In the genomic region with DNA sequence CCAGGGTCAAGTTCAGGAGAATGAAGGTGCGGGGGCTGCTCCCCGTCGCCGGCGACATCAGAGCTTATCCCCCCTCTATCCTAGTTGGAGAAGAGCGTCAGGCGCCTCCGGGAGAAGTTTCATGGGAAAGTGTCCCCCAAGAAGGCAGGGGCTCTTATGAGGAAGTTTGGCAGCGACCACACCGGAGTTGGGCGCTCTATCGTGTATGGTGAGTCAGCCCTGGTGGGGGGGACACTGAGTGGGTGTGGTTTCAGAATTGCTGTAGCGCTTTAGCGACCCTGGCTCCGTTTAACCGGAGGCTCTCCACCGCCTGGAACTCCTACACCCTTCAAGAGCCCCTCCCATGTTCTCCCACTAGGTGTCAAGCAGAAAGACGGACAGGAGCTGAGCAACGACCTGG, we compare ENCODE assay signal across 8 mouse cellular contexts. TPM values are rescaled to one million over a fixed set of nuclear protein-coding genes. Genes with fewer than 3 reads are reported as not detected.
A peak's percentile ranks its signal among the peaks of the same experiment; 100 is the strongest.
DNase-seq lines count a peak whose midpoint lies in the region; ATAC-seq lines count a peak whose summit lies in the region.

No protein-coding gene starts in this region.

- no peak overlapping the region; the same call in 1 of the 2 replicates for H3K9ac ChIP-seq in hindbrain, embryonic 16.5 days (ENCODE audit: low read depth, low read length)

- no peak overlapping the region for H3K27ac ChIP-seq in hindbrain, embryonic 16.5 days (ENCODE audit: low read depth, low read length)

- peak; percentile 50 for DNase-seq in adrenal gland, adult 2 months
- no peak for DNase-seq in adrenal gland, postnatal 4 days (ENCODE audit: low spot score in 2 of 2)
- DNase-seq in retina, postnatal 1 day: no peak
- DNase-seq in thymus, postnatal 25 days: no peak

- H3K4me2 ChIP-seq in hindbrain, embryonic 16.5 days (ENCODE audit: low read length): peak overlapping the region; percentile 57

- peak overlapping the region; percentile 95 for H3K4me3 ChIP-seq in megakaryocyte, embryonic 14.5 days (replicated peaks)
- peak overlapping the region; percentile 47 for H3K4me3 ChIP-seq in hindbrain, embryonic 16.5 days (ENCODE audit: low read length)

- H3K36me3 ChIP-seq in megakaryocyte, embryonic 14.5 days (replicated peaks; ENCODE audit: low read length): peaks cover 44% of the 10 kb centered on the region
- no peaks in the 10 kb centered on the region for H3K36me3 ChIP-seq in hindbrain, embryonic 16.5 days (ENCODE audit: control insufficient read depth, insufficient read depth, low read length)

- peaks cover 21% of the 10 kb centered on the region for H3K27me3 ChIP-seq in megakaryocyte, embryonic 14.5 days (replicated peaks)
- peaks cover 23% of the 10 kb centered on the region for H3K27me3 ChIP-seq in hindbrain, embryonic 16.5 days (replicated peaks; ENCODE audit: control insufficient read depth, insufficient read depth, low read length)

- H3K9me3 ChIP-seq in megakaryocyte, embryonic 14.5 days: no peaks in the 10 kb centered on the region
- no peaks in the 10 kb centered on the region for H3K9me3 ChIP-seq in hindbrain, embryonic 16.5 days (ENCODE audit: control insufficient read depth, low read length)

- ATAC-seq in megakaryocyte, adult 5-6 weeks (ENCODE audit: poor library complexity, severe bottlenecking): no peak
- ATAC-seq in hindbrain, embryonic 16.5 days: no peak
- 0 out of 2 replicates have a peak, but pooled peaks have one; percentile 23 for ATAC-seq in megakaryocyte-erythroid progenitor cell, adult 5-6 weeks (replicated peaks; ENCODE audit: low FRiP score, low TSS enrichment, poor library complexity, severe bottlenecking)

- peaks cover 44% of the 10 kb centered on the region for H3K4me1 ChIP-seq in megakaryocyte, embryonic 14.5 days
- H3K4me1 ChIP-seq in hindbrain, embryonic 16.5 days (ENCODE audit: control insufficient read depth, insufficient read depth, low read depth, low read length): 0 out of 2 replicates have a peak, but pooled peaks cover 2% of the 10 kb centered on the region

- 6% methylated on average over 19 of the region's 19 CpGs for WGBS in hindbrain, embryonic 16.5 days

RNA-seq across cellular contexts. Expression of a gene that starts 0.8 kb away (rescaled TPM):
- total RNA-seq in adrenal gland, adult 2 months (2021): 10 to 100 TPM; 19.4 to 20.1 TPM
- 140 and 164 TPM in 2 replicates for polyA plus RNA-seq in adrenal gland, adult 2 months (2012; rRNA removed)
- total RNA-seq in adrenal gland, postnatal 4 days (2021): 10 to 100 TPM; 34.4 to 43.7 TPM
- 39.0 and 51.7 TPM in 2 replicates for polyA plus RNA-seq in megakaryocyte, embryonic 14.5 days (2012; ENCODE audit: insufficient read depth, low replicate concordance)
- total RNA-seq in megakaryocyte, adult 5-6 weeks (2015): 1.5 and 2.3 TPM in 2 replicates
- total RNA-seq in megakaryocyte, adult 5-6 weeks (2017): 1.4 and 2.6 TPM in 2 replicates
- polyA plus RNA-seq in hindbrain, embryonic 16.5 days (2015; fragmentation: Nextera tagmentation; extraction: Ambion mirVana): 18.1 and 22.6 TPM in 2 replicates
- 37.9 and 44.3 TPM in 2 replicates for total RNA-seq in megakaryocyte-erythroid progenitor cell, adult 5-6 weeks (2014; fragmentation: Nextera tagmentation)
- 11.9 and 24.0 TPM in 2 replicates for total RNA-seq in megakaryocyte-erythroid progenitor cell, adult 5-6 weeks (2017)

RNA-seq across cellular contexts. Expression of a gene that starts 10.3 kb away (rescaled TPM):
- total RNA-seq in adrenal gland, adult 2 months (2021): 1 to 10 TPM; 3.3 TPM
- polyA plus RNA-seq in adrenal gland, adult 2 months (2012; rRNA removed): 4.0 and 6.5 TPM in 2 replicates
- total RNA-seq in adrenal gland, postnatal 4 days (2021): 1 to 10 TPM; 2.7 to 3.2 TPM
- 4.7 and 5.1 TPM in 2 replicates for polyA plus RNA-seq in megakaryocyte, embryonic 14.5 days (2012; ENCODE audit: insufficient read depth, low replicate concordance)
- 0.62 and 1.3 TPM in 2 replicates for total RNA-seq in megakaryocyte, adult 5-6 weeks (2015)
- 0.11 and 0.57 TPM in 2 replicates for total RNA-seq in megakaryocyte, adult 5-6 weeks (2017)
- polyA plus RNA-seq in hindbrain, embryonic 16.5 days (2015; fragmentation: Nextera tagmentation; extraction: Ambion mirVana): 15.6 and 18.1 TPM in 2 replicates
- total RNA-seq in megakaryocyte-erythroid progenitor cell, adult 5-6 weeks (2014; fragmentation: Nextera tagmentation): 1.1 and 2.7 TPM in 2 replicates
- total RNA-seq in megakaryocyte-erythroid progenitor cell, adult 5-6 weeks (2017): 0.42 TPM in 1 of 2 replicates, not detected in the other

RNA-seq across cellular contexts. Expression of a gene that starts 18.7 kb away (rescaled TPM):
- total RNA-seq in adrenal gland, adult 2 months (2021): 10 to 100 TPM; 27.6 to 44.4 TPM
- 128 and 140 TPM in 2 replicates for polyA plus RNA-seq in adrenal gland, adult 2 months (2012; rRNA removed)
- total RNA-seq in adrenal gland, postnatal 4 days (2021): 10 to 100 TPM; 47.4 to 53.4 TPM
- polyA plus RNA-seq in megakaryocyte, embryonic 14.5 days (2012; ENCODE audit: insufficient read depth, low replicate concordance): 84.5 and 137 TPM in 2 replicates
- 5.7 and 7.8 TPM in 2 replicates for total RNA-seq in megakaryocyte, adult 5-6 weeks (2015)
- total RNA-seq in megakaryocyte, adult 5-6 weeks (2017): 27.5 and 32.2 TPM in 2 replicates
- polyA plus RNA-seq in hindbrain, embryonic 16.5 days (2015; fragmentation: Nextera tagmentation; extraction: Ambion mirVana): 44.4 and 48.0 TPM in 2 replicates
- 127 and 174 TPM in 2 replicates for total RNA-seq in megakaryocyte-erythroid progenitor cell, adult 5-6 weeks (2014; fragmentation: Nextera tagmentation)
- total RNA-seq in megakaryocyte-erythroid progenitor cell, adult 5-6 weeks (2017): 154 and 175 TPM in 2 replicates

RNA-seq across cellular contexts. Expression of a gene that starts 29.2 kb away (rescaled TPM):
- 100 to 1,000 TPM; 156 to 170 TPM for total RNA-seq in adrenal gland, adult 2 months (2021)
- 123 and 133 TPM in 2 replicates for polyA plus RNA-seq in adrenal gland, adult 2 months (2012; rRNA removed)
- 100 to 1,000 TPM; 177 TPM for total RNA-seq in adrenal gland, postnatal 4 days (2021)
- polyA plus RNA-seq in megakaryocyte, embryonic 14.5 days (2012; ENCODE audit: insufficient read depth, low replicate concordance): 300 and 342 TPM in 2 replicates
- 88.4 and 102 TPM in 2 replicates for total RNA-seq in megakaryocyte, adult 5-6 weeks (2015)
- 79.0 and 80.6 TPM in 2 replicates for total RNA-seq in megakaryocyte, adult 5-6 weeks (2017)
- 243 and 247 TPM in 2 replicates for polyA plus RNA-seq in hindbrain, embryonic 16.5 days (2015; fragmentation: Nextera tagmentation; extraction: Ambion mirVana)
- total RNA-seq in megakaryocyte-erythroid progenitor cell, adult 5-6 weeks (2014; fragmentation: Nextera tagmentation): 308 and 325 TPM in 2 replicates
- 259 and 301 TPM in 2 replicates for total RNA-seq in megakaryocyte-erythroid progenitor cell, adult 5-6 weeks (2017)

RNA-seq across cellular contexts. Expression of a gene that starts 50.9 kb away (rescaled TPM):
- not detected for total RNA-seq in adrenal gland, adult 2 months (2021)
- not detected in 2 replicates for polyA plus RNA-seq in adrenal gland, adult 2 months (2012; rRNA removed)
- not detected for total RNA-seq in adrenal gland, postnatal 4 days (2021)
- not detected in 2 replicates for polyA plus RNA-seq in megakaryocyte, embryonic 14.5 days (2012; ENCODE audit: insufficient read depth, low replicate concordance)
- not detected in 2 replicates for total RNA-seq in megakaryocyte, adult 5-6 weeks (2015)
- not detected in 2 replicates for total RNA-seq in megakaryocyte, adult 5-6 weeks (2017)
- polyA plus RNA-seq in hindbrain, embryonic 16.5 days (2015; fragmentation: Nextera tagmentation; extraction: Ambion mirVana): not detected in 2 replicates
- total RNA-seq in megakaryocyte-erythroid progenitor cell, adult 5-6 weeks (2014; fragmentation: Nextera tagmentation): not detected in 2 replicates
- total RNA-seq in megakaryocyte-erythroid progenitor cell, adult 5-6 weeks (2017): not detected in 2 replicates
